Mouse (Mus musculus) urinary bladder, adult 2 months (tissue): ENCODE measurements around the gene Tcaf3. TPM values are rescaled to one million over a fixed set of nuclear protein-coding genes. Genes with fewer than 3 reads are reported as not detected.

Experiments used
- DNase-seq: peaks from one replicate; pipeline ENCODE4 v3.0.0; 2022; ENCODE audit warnings: low spot score
- polyA plus RNA-seq: library from polyadenylated mRNA; depleted of rRNA; stranded (reverse); fragments of >200 nt; gene quantifications from 2 replicates; pipeline ENCODE4 v1.2.3, GENCODE M21; 2012; rRNA removed

Tcaf3 gene
- polyA plus RNA-seq: not detected in 2 replicates

DNA sequence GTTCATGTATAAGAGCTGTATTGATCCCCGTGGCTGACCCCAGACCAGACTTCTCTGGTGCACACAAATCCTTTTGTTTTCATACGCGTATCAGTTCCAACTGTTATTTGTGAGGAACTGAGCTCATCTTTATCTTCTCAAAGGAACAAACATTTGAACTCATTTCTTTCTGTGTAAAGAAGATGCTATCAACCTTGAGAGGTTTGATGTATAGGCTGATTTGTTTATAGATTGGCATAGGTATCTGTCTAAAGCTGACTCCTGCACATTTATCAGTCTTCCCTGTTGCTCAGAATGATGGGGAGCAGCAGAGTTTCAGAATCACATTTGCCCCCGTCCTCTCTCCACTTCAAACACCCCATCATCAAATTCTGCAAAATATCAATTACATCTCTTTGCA lies at the start of gene Tcaf3:
TSS of gene Tcaf3 (minus strand) at position 101 of the 400 bp plus-strand sequence.
- no peak for DNase-seq

DNA sequence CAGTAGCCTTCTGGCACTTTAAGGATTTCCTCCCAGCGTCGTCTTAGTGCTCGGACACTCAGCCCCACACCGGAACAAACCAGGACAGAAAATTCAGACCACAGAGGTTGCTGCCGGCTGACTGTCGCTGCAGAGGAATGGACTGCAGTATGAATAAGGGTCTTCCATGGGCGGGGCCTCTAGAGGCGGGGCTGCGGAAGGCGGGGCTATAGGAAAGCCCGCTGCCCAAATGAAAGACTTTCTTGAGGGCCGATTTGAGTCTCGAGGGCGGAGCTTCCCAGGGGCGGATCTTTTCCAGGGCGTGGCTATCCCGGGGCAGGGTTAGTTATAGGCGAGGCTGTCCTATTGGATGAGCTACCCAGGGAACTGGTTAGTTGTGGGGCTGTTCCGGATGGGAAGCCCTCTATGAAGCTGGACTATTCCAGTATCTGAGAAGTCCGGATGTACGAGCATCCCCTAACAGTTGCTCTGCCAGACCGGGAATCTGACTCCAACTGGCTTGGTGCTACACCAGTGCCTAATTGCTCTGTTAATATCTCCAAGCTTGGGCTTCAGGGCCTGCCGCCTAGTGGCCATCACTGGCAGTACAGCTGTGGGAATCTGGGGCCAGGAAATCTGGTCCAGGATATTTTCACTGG lies 47.5 kb upstream of the Tcaf3 start, which contains the start of gene Tcaf2:
TSS of gene Tcaf2 (minus strand) at position 343 of the 638 bp plus-strand sequence.
- peak; percentile 72 for DNase-seq

DNA sequence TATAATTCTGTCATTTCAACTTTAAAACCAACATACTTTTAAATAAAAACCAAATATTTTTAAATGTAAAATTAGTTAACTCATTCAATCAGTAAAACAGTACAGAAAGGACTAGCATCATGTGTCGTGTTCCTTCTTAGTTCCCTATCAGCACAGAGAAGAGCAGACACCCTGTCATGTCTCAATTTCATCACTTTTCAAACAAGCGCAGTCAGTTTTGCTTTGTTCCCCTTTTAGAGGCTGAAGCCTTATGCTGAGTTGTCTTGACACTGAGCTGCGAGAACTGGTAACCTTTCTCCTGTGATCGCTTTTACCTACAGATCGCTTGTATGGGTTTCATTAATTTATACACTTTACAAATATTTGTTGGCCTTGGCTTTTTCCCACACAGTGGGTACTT lies 36.9 kb upstream of the Tcaf3 start:
- no peak for DNase-seq

- DNase-seq: no peak
These were observed 33.9 kb upstream of the Tcaf3 start for GRCm38 (mm10) chr6:42631395-42631794.

GRCm38 (mm10) chr6:42616904-42617303 lies 19.4 kb upstream of the Tcaf3 start:
- no peak for DNase-seq

- no peak for DNase-seq
These were observed 14.7 kb upstream of the Tcaf3 start for GRCm38 (mm10) chr6:42612218-42612617.

- DNase-seq: no peak
These were observed 13.5 kb upstream of the Tcaf3 start for GRCm38 (mm10) chr6:42610954-42611522.

- DNase-seq: no peak
These were observed 4.2 kb downstream of the Tcaf3 start for GRCm38 (mm10) chr6:42593138-42593882.

DNA sequence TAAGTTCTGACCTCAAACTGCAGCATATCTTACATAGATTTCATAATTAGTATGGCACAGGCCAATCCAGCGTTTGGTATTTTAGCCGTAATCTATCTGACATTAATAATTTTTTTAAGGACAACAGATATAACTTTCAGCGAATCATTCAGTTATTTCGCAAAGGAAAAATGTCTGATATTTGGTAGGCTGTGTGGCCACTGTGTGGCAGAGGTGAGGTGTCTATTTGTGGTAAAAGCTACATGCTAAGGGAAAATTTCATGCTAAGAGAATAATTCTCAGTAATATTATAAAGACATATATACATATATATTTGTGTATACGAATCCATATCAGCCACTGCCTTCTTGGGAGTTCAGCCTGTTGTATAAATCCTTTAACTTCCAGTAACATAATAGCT lies 10.9 kb downstream of the Tcaf3 start:
- DNase-seq: no peak

DNA sequence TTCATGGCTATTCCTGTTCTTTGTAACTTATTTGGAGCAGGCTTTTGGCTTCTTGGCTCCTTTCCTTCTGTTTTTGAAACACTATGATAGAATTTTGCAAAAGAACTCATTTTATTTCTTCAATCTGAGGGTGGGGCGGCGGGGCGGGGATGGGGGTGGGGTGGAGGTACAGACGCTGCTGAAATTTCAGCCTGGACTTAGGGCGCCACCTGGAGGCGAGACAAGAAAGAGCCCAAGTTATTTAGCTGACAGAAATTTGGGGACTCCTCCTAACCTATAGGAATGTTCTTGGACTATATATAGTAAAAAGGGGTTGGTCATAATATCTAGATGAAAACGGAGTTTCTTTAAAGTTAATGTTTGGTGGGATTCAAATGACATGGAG lies 14.0 kb downstream of the Tcaf3 start:
- peak; percentile 67 for DNase-seq

- DNase-seq: no peak
These were observed 14.6 kb downstream of the Tcaf3 start for GRCm38 (mm10) chr6:42582741-42583487.

- no peak for DNase-seq
These were observed 18.8 kb downstream of the Tcaf3 start for GRCm38 (mm10) chr6:42578678-42579077.

GRCm38 (mm10) chr6:42577433-42577832 lies 20.1 kb downstream of the Tcaf3 start:
- DNase-seq: no peak

DNA sequence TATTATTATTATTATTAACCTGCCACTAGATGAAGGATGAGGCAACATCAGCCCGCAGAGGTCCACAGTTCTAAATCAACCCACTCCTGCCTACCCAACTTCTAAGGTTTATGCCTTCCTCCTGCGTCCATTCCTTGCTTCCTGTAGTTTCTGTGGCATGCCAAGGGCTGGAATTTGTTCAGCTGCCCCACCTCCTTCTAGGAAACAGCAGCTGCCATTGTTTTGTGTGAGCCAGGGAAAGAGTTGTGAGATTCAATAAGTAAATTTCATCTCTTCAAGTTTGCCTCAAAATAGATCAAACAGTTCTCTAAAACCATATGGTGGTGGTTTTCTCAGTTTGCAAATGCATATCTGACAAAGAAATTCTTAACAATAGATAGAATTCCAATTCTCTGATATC lies 29.3 kb downstream of the Tcaf3 start:
- DNase-seq: no peak

- no peak for DNase-seq
These were observed 31.4 kb downstream of the Tcaf3 start for GRCm38 (mm10) chr6:42566076-42566598.

DNA sequence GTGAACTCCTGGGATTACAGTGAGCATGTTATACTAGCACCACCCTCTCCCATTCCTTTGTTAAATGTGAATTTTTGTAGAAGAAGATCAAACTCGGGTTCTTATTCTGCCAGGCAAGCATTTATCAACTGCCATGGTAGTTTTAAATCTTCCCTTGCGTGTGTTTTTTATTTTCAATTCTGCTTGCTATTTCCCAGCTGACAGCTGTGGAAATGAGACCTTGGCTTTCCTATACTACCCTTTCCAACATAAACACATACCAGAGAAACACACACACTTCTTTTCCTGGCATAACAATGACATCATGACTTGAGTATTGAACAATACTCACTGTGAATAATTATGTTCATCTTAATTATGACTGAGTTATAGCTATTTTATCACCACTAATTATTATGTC lies 35.2 kb downstream of the Tcaf3 start:
- no peak for DNase-seq

- DNase-seq: no peak
These were observed 36.6 kb downstream of the Tcaf3 start for GRCm38 (mm10) chr6:42560885-42561284.

GRCm38 (mm10) chr6:42558641-42559040 lies 38.9 kb downstream of the Tcaf3 start:
- no peak for DNase-seq

DNA sequence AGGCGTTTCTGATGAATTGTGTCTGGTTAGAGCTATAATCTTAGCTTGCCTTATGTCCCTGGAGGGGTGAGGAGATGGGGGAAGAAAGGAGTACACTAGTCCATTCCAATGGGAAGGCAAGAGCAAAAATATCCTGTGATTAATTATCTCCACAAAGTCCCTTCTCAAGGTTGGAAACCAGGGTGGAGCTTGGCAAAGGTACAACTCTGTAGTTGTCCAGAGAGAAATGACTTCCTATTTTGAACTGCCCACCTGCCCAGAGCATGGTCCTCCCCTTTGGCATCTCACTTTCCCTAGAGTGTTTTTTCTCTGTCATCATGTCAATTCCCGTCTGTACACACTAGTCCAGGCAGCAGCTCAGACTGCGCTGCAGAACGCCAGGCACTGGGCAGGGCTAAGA lies 50.0 kb downstream of the Tcaf3 start, which contains the start of gene Olfr455:
TSS of gene Olfr455 (minus strand) at position 127 of the 400 bp plus-strand sequence.
- no peak for DNase-seq

GRCm38 (mm10) chr6:42546180-42546579 lies 51.3 kb downstream of the Tcaf3 start:
- no peak for DNase-seq

DNA sequence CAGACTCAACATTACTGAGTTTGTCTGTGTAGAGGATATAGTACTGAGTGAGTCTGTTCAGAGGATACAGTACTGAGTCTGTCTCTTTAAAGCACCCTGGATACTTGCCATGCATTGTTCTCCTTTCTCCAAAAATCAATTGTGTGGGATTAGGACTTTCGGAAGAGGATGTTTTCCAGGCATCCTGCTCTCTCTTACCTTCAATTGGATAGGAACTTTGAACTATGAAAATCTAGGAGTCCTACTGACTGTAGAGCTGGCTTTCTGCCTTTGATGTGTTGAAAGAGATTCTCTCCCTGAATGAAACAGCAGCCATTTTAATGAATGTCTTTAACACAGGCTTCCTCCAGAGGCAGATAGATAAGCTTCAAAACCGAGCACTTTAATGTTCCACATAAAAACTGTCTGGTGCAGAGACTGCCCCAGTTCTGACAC lies 52.0 kb downstream of the Tcaf3 start:
- DNase-seq: no peak

DNA sequence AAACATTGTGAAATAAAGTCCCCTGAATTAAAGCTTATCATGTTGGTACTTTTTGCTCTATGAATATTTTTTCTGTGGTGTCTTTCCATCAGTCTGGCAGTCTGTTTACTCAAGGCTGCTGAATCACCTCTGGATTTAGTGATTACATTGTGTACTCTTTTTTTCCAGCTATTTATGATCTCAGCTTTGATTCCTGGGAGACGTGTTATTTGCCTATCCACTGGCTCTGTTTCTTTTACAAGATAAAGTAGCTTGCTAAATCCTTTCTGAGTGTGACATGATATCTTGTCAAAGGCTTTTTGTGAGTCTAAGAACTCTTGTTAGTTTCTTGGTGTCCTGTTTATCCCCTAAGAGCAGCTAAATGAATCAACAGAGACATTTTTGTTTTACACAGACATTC lies 52.6 kb downstream of the Tcaf3 start:
- no peak for DNase-seq
